Mouse (Mus musculus): ENCODE measurements around the gene 5530400C23Rik.
"Not testable (repeated sequence)": the region's sequence is repeated elsewhere in the genome, so short reads cannot be mapped to it uniquely, and the experiment has no call there.

Gene 5530400C23Rik

GRCm38 (mm10) chr6:133291916-133292315 is at the start of gene 5530400C23Rik:
TSS of gene 5530400C23Rik (plus strand) at chr6:133292216.
- not testable (repeated sequence) for DNase-seq

GRCm38 (mm10) chr6:133305952-133306715 is 14.1 kb downstream of the 5530400C23Rik start:
- peak; percentile 11 for DNase-seq

- DNase-seq = not testable (repeated sequence)
Measured at GRCm38 (mm10) chr6:133313896-133314295, 21.9 kb downstream of the 5530400C23Rik start.

- no peak for DNase-seq
Measured at GRCm38 (mm10) chr6:133338535-133338934, 46.5 kb downstream of the 5530400C23Rik start.

GRCm38 (mm10) chr6:133341731-133342130 is 49.7 kb downstream of the 5530400C23Rik start:
- DNase-seq = not testable (repeated sequence)
